Mouse (Mus musculus) erythroblast, embryonic 14.5 days (primary cell): Measurements from ENCODE around the gene Fsip1.

Experiments
- GATA1 ChIP-seq: IDR thresholded peaks from 2 replicates; pipeline ENCODE4 v1.6.1; 2012; ENCODE audit warnings: low read length, inconsistent platforms, mixed read lengths
- TAL1 ChIP-seq: IDR thresholded peaks from 3 replicates; pipeline ENCODE4 v1.6.1; 2012; ENCODE audit warnings: low read length, inconsistent platforms, mixed read lengths

- TF ChIP-seq GATA1, result no peak
- TF ChIP-seq TAL1, result no peak
Observed at GRCm38 (mm10) chr2:118081581-118081980, 175.2 kb downstream of the Fsip1 start.
